Mouse (Mus musculus) erythroblast, embryonic 14.5 days (primary cell): Measurements from ENCODE around the gene Klhl42. TPM values are rescaled to one million over a fixed set of nuclear protein-coding genes. Genes with fewer than 3 reads are reported as not detected.
A peak's percentile ranks its signal among the peaks of the same experiment; 100 is the strongest.

ENCODE experiments used
- H3K27me3 ChIP-seq: 2 replicates; pipeline ENCODE4 v1.6.1; 2012; ENCODE audit warnings: inconsistent platforms; ENCODE audit not compliant: control insufficient read depth
- H3K36me3 ChIP-seq: 2 replicates; pipeline ENCODE4 v1.6.1; 2012; ENCODE audit warnings: mild to moderate bottlenecking, inconsistent platforms; ENCODE audit not compliant: control insufficient read depth
- H3K4me1 ChIP-seq: 2 replicates; pipeline ENCODE4 v1.6.1; 2012; ENCODE audit warnings: inconsistent platforms; ENCODE audit not compliant: control insufficient read depth
- H3K4me3 ChIP-seq: replicated peaks from 2 replicates; pipeline ENCODE3; 2012; ENCODE audit warnings: moderate library complexity, mild to moderate bottlenecking, inconsistent platforms
- H3K9me3 ChIP-seq: 2 replicates; pipeline ENCODE4 v1.6.1; 2012; ENCODE audit warnings: low read length, inconsistent platforms, mixed read lengths; ENCODE audit not compliant: control insufficient read depth
- GATA1 ChIP-seq: IDR thresholded peaks from 2 replicates; pipeline ENCODE4 v1.6.1; 2012; ENCODE audit warnings: low read length, inconsistent platforms, mixed read lengths
- TAL1 ChIP-seq: IDR thresholded peaks from 3 replicates; pipeline ENCODE4 v1.6.1; 2012; ENCODE audit warnings: low read length, inconsistent platforms, mixed read lengths
- polyA plus RNA-seq: library from polyadenylated mRNA; stranded (reverse); fragments of >175 nt; gene quantifications from 2 replicates; pipeline ENCODE4 v1.2.3, GENCODE M21; 2012

Klhl42 gene
- polyA plus RNA-seq, 1 experiment, result 0.02 TPM

GRCm38 (mm10) chr6:147085398-147086040 lies 5.7 kb upstream of the Klhl42 start:
- no peak overlapping the region for H3K4me3 ChIP-seq
- TF ChIP-seq GATA1 (no peak), TAL1 (no peak)
- H3K27me3 ChIP-seq, result peaks cover 7% of the 10 kb centered on the region
- peaks cover 1% of the 10 kb centered on the region; the same call in 1 of the 2 replicates for H3K4me1 ChIP-seq
- H3K36me3 ChIP-seq, result no peaks in the 10 kb centered on the region
- no peaks in the 10 kb centered on the region for H3K9me3 ChIP-seq

GRCm38 (mm10) chr6:147086594-147087225 lies 4.5 kb upstream of the Klhl42 start, which contains the start of gene Mansc4:
Gene Mansc4 (minus strand): TSS chr6:147087032.
- H3K4me1 ChIP-seq, result peaks cover 11% of the 10 kb centered on the region
- no peak within 1 kb of the TSS for H3K4me3 ChIP-seq
- no peaks in the 10 kb centered on the region for H3K9me3 ChIP-seq
- TF ChIP-seq GATA1, result no peak
- no peak for TF ChIP-seq TAL1
- H3K27me3 ChIP-seq, result peaks cover 15% of the 10 kb centered on the region
- H3K36me3 ChIP-seq, result no peaks in the 10 kb centered on the region

GRCm38 (mm10) chr6:147087736-147088135 lies 3.4 kb upstream of the Klhl42 start:
- TF ChIP-seq GATA1 (no peak), TAL1 (no peak)
- H3K4me3 ChIP-seq, result no peak overlapping the region
- no peaks in the 10 kb centered on the region for H3K36me3 ChIP-seq
- peaks cover 15% of the 10 kb centered on the region for H3K27me3 ChIP-seq
- H3K4me1 ChIP-seq, result peaks cover 21% of the 10 kb centered on the region
- H3K9me3 ChIP-seq, result no peaks in the 10 kb centered on the region

- TF ChIP-seq GATA1 (no peak), TAL1 (no peak)
- H3K4me3 ChIP-seq, result no peak overlapping the region
- no peaks in the 10 kb centered on the region for H3K36me3 ChIP-seq
- peaks cover 15% of the 10 kb centered on the region for H3K27me3 ChIP-seq
- no peaks in the 10 kb centered on the region for H3K9me3 ChIP-seq
- peaks cover 26% of the 10 kb centered on the region for H3K4me1 ChIP-seq
Observed at GRCm38 (mm10) chr6:147088517-147088916, 2.7 kb upstream of the Klhl42 start.

- Histone ChIP-seq H3K9me3 (no peaks in the 10 kb centered on the region), H3K4me3 (no peak overlapping the region), H3K4me1 (peaks cover 26% of the 10 kb centered on the region), H3K36me3 (peaks cover 3% of the 10 kb centered on the region), H3K27me3 (peaks cover 15% of the 10 kb centered on the region)
- no peak for TF ChIP-seq TAL1
- TF ChIP-seq GATA1, result no peak
Observed at GRCm38 (mm10) chr6:147090191-147090590, 988 bp upstream of the Klhl42 start.

- Histone ChIP-seq H3K4me1 (peaks cover 26% of the 10 kb centered on the region), H3K27me3 (peaks cover 9% of the 10 kb centered on the region), H3K4me3 (peak overlapping the region; percentile 82), H3K36me3 (peaks cover 10% of the 10 kb centered on the region), H3K9me3 (no peaks in the 10 kb centered on the region)
- TF ChIP-seq GATA1 (no peak), TAL1 (no peak)
Observed at GRCm38 (mm10) chr6:147092136-147092535, 957 bp downstream of the Klhl42 start.

- TF ChIP-seq TAL1, result no peak
- TF ChIP-seq GATA1, result no peak
- peaks cover 26% of the 10 kb centered on the region for H3K4me1 ChIP-seq
- H3K36me3 ChIP-seq, result peaks cover 10% of the 10 kb centered on the region
- H3K4me3 ChIP-seq, result no peak overlapping the region
- no peaks in the 10 kb centered on the region for H3K9me3 ChIP-seq
- peaks cover 9% of the 10 kb centered on the region; the same call in 1 of the 2 replicates for H3K27me3 ChIP-seq
Observed at GRCm38 (mm10) chr6:147094771-147095170, 3.6 kb downstream of the Klhl42 start.

- Histone ChIP-seq H3K36me3 (peaks cover 10% of the 10 kb centered on the region), H3K4me1 (peaks cover 21% of the 10 kb centered on the region), H3K27me3 (peaks cover 5% of the 10 kb centered on the region; the same call in 1 of the 2 replicates), H3K9me3 (no peaks in the 10 kb centered on the region), H3K4me3 (no peak overlapping the region)
- TF ChIP-seq GATA1 (no peak), TAL1 (no peak)
Observed at GRCm38 (mm10) chr6:147096109-147096508, 4.9 kb downstream of the Klhl42 start.

- Histone ChIP-seq H3K36me3 (peaks cover 16% of the 10 kb centered on the region), H3K27me3 (no peaks in the 10 kb centered on the region), H3K4me3 (no peak overlapping the region), H3K9me3 (no peaks in the 10 kb centered on the region), H3K4me1 (peaks cover 13% of the 10 kb centered on the region)
- no peak for TF ChIP-seq TAL1
- TF ChIP-seq GATA1, result no peak
Observed at GRCm38 (mm10) chr6:147096934-147097333, 5.8 kb downstream of the Klhl42 start.

- Histone ChIP-seq H3K36me3 (peaks cover 19% of the 10 kb centered on the region), H3K4me1 (peaks cover 8% of the 10 kb centered on the region), H3K27me3 (no peaks in the 10 kb centered on the region), H3K9me3 (no peaks in the 10 kb centered on the region), H3K4me3 (no peak overlapping the region)
- TF ChIP-seq GATA1, result no peak
- TF ChIP-seq TAL1, result no peak
Observed at GRCm38 (mm10) chr6:147097346-147097929, 6.3 kb downstream of the Klhl42 start.
